Mouse (Mus musculus) liver (tissue): ENCODE data around the gene Dip2c.
A peak's percentile ranks its signal among the peaks of the same experiment; 100 is the strongest.

Experiments used
- DNase-seq: peaks from one replicate; pipeline ENCODE4 v3.0.0-alpha.2; 2020; ENCODE audit warnings: mixed read lengths

The Dip2c gene

GRCm38 (mm10) chr13:9562921-9563320, 286.6 kb downstream of the Dip2c start:
- DNase-seq, result peak; percentile 40

- DNase-seq, result no peak
Measured at GRCm38 (mm10) chr13:9568852-9569251, 292.5 kb downstream of the Dip2c start.

- no peak for DNase-seq
Measured at GRCm38 (mm10) chr13:9576686-9577085, 300.4 kb downstream of the Dip2c start.

GRCm38 (mm10) chr13:9578456-9578855, 302.1 kb downstream of the Dip2c start:
- no peak for DNase-seq

GRCm38 (mm10) chr13:9581821-9582220, 305.5 kb downstream of the Dip2c start:
- no peak for DNase-seq

- no peak for DNase-seq
Measured at GRCm38 (mm10) chr13:9583579-9583978, 307.3 kb downstream of the Dip2c start.

GRCm38 (mm10) chr13:9599334-9600096, 323.2 kb downstream of the Dip2c start:
- DNase-seq, result no peak

GRCm38 (mm10) chr13:9601350-9601749, 325.0 kb downstream of the Dip2c start:
- no peak for DNase-seq

- no peak for DNase-seq
Measured at GRCm38 (mm10) chr13:9611229-9611628, 334.9 kb downstream of the Dip2c start.

- no peak for DNase-seq
Measured at GRCm38 (mm10) chr13:9632684-9633083, 356.4 kb downstream of the Dip2c start.

GRCm38 (mm10) chr13:9635951-9636350, 359.6 kb downstream of the Dip2c start:
- DNase-seq, result no peak

- no peak for DNase-seq
Measured at GRCm38 (mm10) chr13:9636505-9636904, 360.2 kb downstream of the Dip2c start.

GRCm38 (mm10) chr13:9637949-9638348, 361.6 kb downstream of the Dip2c start:
- no peak for DNase-seq

- no peak for DNase-seq
Measured at GRCm38 (mm10) chr13:9648716-9649115, 372.4 kb downstream of the Dip2c start.

- no peak for DNase-seq
Measured at GRCm38 (mm10) chr13:9649894-9650293, 373.6 kb downstream of the Dip2c start.

GRCm38 (mm10) chr13:9650580-9650979, 374.3 kb downstream of the Dip2c start:
- no peak for DNase-seq

GRCm38 (mm10) chr13:9653018-9653417, 376.7 kb downstream of the Dip2c start:
- no peak for DNase-seq

GRCm38 (mm10) chr13:9656613-9657012, 380.3 kb downstream of the Dip2c start:
- no peak for DNase-seq

GRCm38 (mm10) chr13:9660711-9661110, 384.4 kb downstream of the Dip2c start:
- no peak for DNase-seq

GRCm38 (mm10) chr13:9663593-9663992, 387.3 kb downstream of the Dip2c start:
- no peak for DNase-seq

- DNase-seq, result no peak
Measured at GRCm38 (mm10) chr13:9667954-9668496, 391.7 kb downstream of the Dip2c start.

GRCm38 (mm10) chr13:9669246-9669645, 392.9 kb downstream of the Dip2c start:
- DNase-seq, result no peak

GRCm38 (mm10) chr13:9674126-9674525, 397.8 kb downstream of the Dip2c start:
- no peak for DNase-seq

- DNase-seq, result no peak
Measured at GRCm38 (mm10) chr13:9681492-9681891, 405.2 kb downstream of the Dip2c start.

GRCm38 (mm10) chr13:9683280-9683679, 407.0 kb downstream of the Dip2c start:
- no peak for DNase-seq
